Mouse (Mus musculus) ES-Bruce4 (cell line): ENCODE data around the gene Mad1l1. TPM values are rescaled to one million over a fixed set of nuclear protein-coding genes. Genes with fewer than 3 reads are reported as not detected.
"Not testable (repeated sequence)": the region's sequence is repeated elsewhere in the genome, so short reads cannot be mapped to it uniquely, and the experiment has no call there.

Source experiments
- H3K27ac ChIP-seq: 2 replicates; pipeline ENCODE4 v1.5.1; 2012; ENCODE audit warnings: low read length, inconsistent platforms; ENCODE audit not compliant: insufficient read depth
- H3K27me3 ChIP-seq: 2 replicates; pipeline ENCODE4 v1.6.1; 2012; ENCODE audit warnings: mild to moderate bottlenecking, low read length, inconsistent platforms; ENCODE audit not compliant: control insufficient read depth, poor library complexity, insufficient read depth, severe bottlenecking
- H3K36me3 ChIP-seq: 2 replicates; pipeline ENCODE4 v1.6.1; 2012; ENCODE audit warnings: inconsistent platforms, mild to moderate bottlenecking, low read length, moderate library complexity; ENCODE audit not compliant: control insufficient read depth, poor library complexity, insufficient read depth, severe bottlenecking
- H3K4me1 ChIP-seq: one replicate; pipeline ENCODE4 v1.8.1; 2011; ENCODE audit warnings: low read length; ENCODE audit not compliant: control insufficient read depth, insufficient read depth
- H3K4me3 ChIP-seq: 2 replicates; pipeline ENCODE4 v1.5.1; 2011; ENCODE audit warnings: low read depth, mild to moderate bottlenecking, low read length
- H3K9ac ChIP-seq: 2 replicates; pipeline ENCODE4 v1.6.1; 2012; ENCODE audit warnings: low read depth, mild to moderate bottlenecking, inconsistent platforms; ENCODE audit not compliant: poor library complexity, severe bottlenecking
- H3K9me3 ChIP-seq: replicated peaks from 2 replicates; pipeline ENCODE4 v1.6.1; 2012; ENCODE audit warnings: mild to moderate bottlenecking, low read length, inconsistent platforms; ENCODE audit not compliant: control insufficient read depth, poor library complexity, insufficient read depth, severe bottlenecking
- CTCF ChIP-seq: IDR thresholded peaks from one replicate; pipeline ENCODE4 v1.8.1; 2011; ENCODE audit warnings: low read depth, low read length
- EP300 ChIP-seq: IDR thresholded peaks from 2 replicates; pipeline ENCODE4 v1.6.1; 2011; ENCODE audit warnings: low read depth, low read length; ENCODE audit not compliant: insufficient read depth
- POLR2A ChIP-seq: IDR thresholded peaks from one replicate; pipeline ENCODE4 v1.8.1; 2011; ENCODE audit warnings: low read length; ENCODE audit not compliant: insufficient read depth
- polyA plus RNA-seq: library from polyadenylated mRNA; stranded (reverse); fragments of >200 nt; gene quantifications from 2 replicates; pipeline ENCODE4 v1.2.4, GENCODE M21; 2011; ENCODE audit warnings: low read depth; ENCODE audit not compliant: missing spikeins, insufficient read depth, insufficient read length

Gene Mad1l1
- 25.4 and 26.4 TPM in 2 replicates for polyA plus RNA-seq

DNA sequence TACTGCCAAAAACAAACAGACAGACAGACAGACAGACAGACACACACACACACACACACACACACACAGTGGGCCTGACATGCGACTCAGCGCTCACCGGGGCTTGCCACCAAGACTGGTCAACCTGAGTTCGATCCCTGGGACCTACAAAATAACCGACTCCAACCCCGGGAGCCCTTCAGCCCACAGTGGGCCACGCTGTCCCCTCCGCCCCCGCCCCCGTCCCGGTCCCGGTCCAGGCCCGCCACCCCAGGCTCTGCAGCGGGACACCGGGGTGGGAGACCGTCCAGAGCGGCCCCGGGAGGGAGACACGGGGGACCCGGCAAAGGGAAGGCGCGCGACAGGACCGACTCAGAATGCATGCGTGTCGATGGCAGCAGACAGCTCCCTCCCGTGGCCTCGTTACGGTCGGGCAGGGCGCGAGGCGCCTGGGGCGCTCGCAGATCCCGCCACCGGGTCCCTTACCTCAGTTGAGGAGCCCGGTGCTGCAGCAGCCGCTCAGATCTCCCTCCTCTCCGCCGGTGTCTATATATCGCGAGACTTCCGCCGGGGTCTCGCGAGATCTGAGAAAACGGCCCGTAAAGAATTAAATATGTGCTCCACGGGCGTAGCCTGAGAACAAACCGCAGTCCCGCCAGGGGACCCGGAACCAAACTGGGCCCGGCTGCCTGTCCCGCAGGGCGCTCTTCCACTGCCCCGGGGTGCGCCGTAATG lies at the start of gene Mad1l1, which contains the start of gene Nudt1:
Gene Mad1l1 (minus strand): TSS at position 511 of the 714 bp plus-strand sequence.
Gene Nudt1 (plus strand): TSS at position 615 of the 714 bp plus-strand sequence.
- TF ChIP-seq CTCF (no peak), EP300 (peak; percentile 41; the same call in 1 of the 2 replicates), POLR2A (peak; percentile 17)
- no peaks in the 10 kb centered on the region for H3K36me3 ChIP-seq

GRCm38 (mm10) chr5:140370446-140371254 lies 49.3 kb upstream of the Mad1l1 start:
- H3K4me1 ChIP-seq, result peaks cover 7% of the 10 kb centered on the region
- no peaks in the 10 kb centered on the region; the same call in 1 of the 2 replicates for H3K9me3 ChIP-seq
- TF ChIP-seq CTCF, result no peak
- no peak for TF ChIP-seq POLR2A
- TF ChIP-seq EP300, result no peak
- no peak overlapping the region for H3K9ac ChIP-seq
- H3K4me3 ChIP-seq, result no peak overlapping the region
- H3K27ac ChIP-seq, result no peak overlapping the region
- no peaks in the 10 kb centered on the region for H3K36me3 ChIP-seq
- no peaks in the 10 kb centered on the region for H3K27me3 ChIP-seq

More for the DNA sequence above, at the start of gene Mad1l1, which contains the start of gene Nudt1:
- peak within 1 kb of the TSS; percentile 87 for H3K9ac ChIP-seq
- no peaks in the 10 kb centered on the region for H3K27me3 ChIP-seq
- H3K4me3 ChIP-seq, result peak within 1 kb of the TSS; percentile 88
- H3K4me1 ChIP-seq, result no peaks in the 10 kb centered on the region
- peak within 1 kb of the TSS; percentile 27 for H3K27ac ChIP-seq
- H3K9me3 ChIP-seq, result no peaks in the 10 kb centered on the region

GRCm38 (mm10) chr5:140369466-140369865 lies 48.1 kb upstream of the Mad1l1 start:
- Histone ChIP-seq H3K4me3 (no peak overlapping the region), H3K27me3 (no peaks in the 10 kb centered on the region), H3K9me3 (no peaks in the 10 kb centered on the region; the same call in 1 of the 2 replicates), H3K9ac (no peak overlapping the region), H3K27ac (no peak overlapping the region), H3K36me3 (no peaks in the 10 kb centered on the region), H3K4me1 (peaks cover 7% of the 10 kb centered on the region)
- no peak for TF ChIP-seq CTCF
- TF ChIP-seq POLR2A, result no peak
- TF ChIP-seq EP300, result no peak

GRCm38 (mm10) chr5:140368926-140369325 lies 47.6 kb upstream of the Mad1l1 start:
- TF ChIP-seq EP300 (no peak), POLR2A (no peak), CTCF (no peak)
- Histone ChIP-seq H3K4me1 (peaks cover 7% of the 10 kb centered on the region), H3K9ac (no peak overlapping the region), H3K9me3 (no peaks in the 10 kb centered on the region; the same call in 1 of the 2 replicates), H3K27ac (no peak overlapping the region), H3K36me3 (no peaks in the 10 kb centered on the region), H3K27me3 (no peaks in the 10 kb centered on the region), H3K4me3 (no peak overlapping the region)

- not testable (repeated sequence) for H3K9me3 ChIP-seq, H3K36me3 ChIP-seq, H3K4me1 ChIP-seq, H3K27ac ChIP-seq, H3K27me3 ChIP-seq, H3K4me3 ChIP-seq, H3K9ac ChIP-seq
Measured at GRCm38 (mm10) chr5:140368126-140368525, 46.8 kb upstream of the Mad1l1 start.
